Mouse (Mus musculus) gastrocnemius, adult 8-10 months (tissue): ENCODE results near the gene Pak4. TPM values are rescaled to one million over a fixed set of nuclear protein-coding genes. Genes with fewer than 3 reads are reported as not detected.
"Not testable (repeated sequence)": the region's sequence is repeated elsewhere in the genome, so short reads cannot be mapped to it uniquely, and the experiment has no call there.

Experiments
- DNase-seq, 2 experiments: peaks; one replicate each; pipeline ENCODE4 v3.0.0; 2022; ENCODE audit warnings: low spot score in 2 of 2
- total RNA-seq, 4 experiments: library from RNA; stranded (reverse); gene quantifications; 2 replicates each; pipeline ENCODE4 v1.2.4; 2022

The Pak4 gene
- total RNA-seq, 4 experiments from 2014 or later: 1.8 to 3.7 (median 2.9) TPM

DNA sequence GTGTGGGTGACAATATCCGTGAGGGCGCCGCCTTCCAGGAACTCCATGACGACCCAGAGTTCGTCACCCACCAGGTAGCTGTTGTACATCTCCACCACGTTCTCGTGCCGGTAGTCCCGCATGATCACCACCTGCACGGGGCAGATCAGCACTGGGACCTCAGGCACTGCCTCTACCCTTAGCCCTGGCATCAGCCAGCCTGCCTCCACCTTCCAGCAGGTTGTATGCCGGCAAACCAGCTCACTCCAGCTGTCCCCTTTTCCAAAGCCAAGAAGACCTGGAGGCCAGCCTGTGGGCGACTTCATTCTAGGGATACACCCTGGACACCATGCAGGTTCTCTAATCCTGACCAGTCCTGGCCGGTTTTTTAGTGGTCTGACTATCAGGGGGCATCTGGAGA, 35.0 kb downstream of the Pak4 start:
- no peak for DNase-seq

DNA sequence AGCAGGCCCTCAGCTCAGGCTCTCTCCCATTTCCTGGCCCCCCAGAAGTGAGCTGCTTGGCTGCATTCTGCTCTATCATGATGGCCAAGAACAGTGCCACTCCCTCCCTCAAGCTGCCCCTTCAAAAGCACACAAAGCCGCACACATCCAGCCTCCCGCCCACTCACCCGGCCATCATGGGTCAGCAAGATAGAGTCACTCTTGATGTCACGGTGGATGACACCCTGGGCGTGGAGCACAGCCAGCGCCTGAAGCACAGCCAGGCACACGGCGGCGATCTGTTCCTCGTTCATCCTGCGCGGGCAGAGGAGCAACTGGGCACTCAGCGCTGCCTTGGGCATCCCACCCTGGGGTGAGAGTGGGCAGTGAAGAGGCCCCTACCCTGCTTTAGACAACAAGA, 35.6 kb downstream of the Pak4 start:
- DNase-seq: no peak

DNA sequence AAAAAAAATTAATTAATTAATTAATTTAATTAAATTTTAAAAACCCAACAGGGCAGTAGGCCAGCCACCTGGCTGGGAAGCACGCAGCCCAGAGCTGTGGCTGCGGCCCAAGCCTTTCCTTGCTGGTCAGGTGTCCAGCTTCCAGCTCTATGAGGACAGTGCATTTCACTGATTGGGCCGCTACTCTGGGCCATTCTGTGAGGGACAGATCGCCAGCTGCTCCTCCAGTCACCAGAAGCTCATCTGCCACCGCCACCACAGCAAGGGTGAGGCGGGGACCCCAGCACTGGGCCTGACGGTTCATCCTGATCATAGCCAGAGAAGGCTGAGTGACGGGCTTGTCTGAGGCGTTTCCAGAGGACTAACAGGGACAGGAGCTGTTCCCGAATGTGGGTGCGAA, 36.0 kb downstream of the Pak4 start:
- DNase-seq: no peak

DNA sequence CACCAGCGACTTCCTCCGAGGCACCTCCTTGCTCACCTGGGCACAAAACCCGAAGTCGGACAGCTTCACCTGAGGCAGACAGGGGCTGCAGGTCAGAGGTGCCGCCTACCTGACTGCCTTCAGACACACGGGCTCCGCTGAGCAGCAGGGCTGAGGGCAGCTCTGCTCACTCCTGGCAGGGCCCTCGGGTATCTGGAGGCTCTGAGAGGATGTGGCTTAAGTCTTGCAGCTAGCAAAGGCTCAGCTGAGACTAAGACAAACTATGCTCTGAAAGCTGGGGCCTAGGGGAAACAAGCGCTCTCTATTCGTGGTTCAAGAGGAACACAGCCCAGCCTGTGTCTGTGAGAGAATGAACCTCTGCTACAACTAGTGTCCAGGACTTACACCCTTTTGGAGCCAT, 37.1 kb downstream of the Pak4 start:
- no peak for DNase-seq

DNA sequence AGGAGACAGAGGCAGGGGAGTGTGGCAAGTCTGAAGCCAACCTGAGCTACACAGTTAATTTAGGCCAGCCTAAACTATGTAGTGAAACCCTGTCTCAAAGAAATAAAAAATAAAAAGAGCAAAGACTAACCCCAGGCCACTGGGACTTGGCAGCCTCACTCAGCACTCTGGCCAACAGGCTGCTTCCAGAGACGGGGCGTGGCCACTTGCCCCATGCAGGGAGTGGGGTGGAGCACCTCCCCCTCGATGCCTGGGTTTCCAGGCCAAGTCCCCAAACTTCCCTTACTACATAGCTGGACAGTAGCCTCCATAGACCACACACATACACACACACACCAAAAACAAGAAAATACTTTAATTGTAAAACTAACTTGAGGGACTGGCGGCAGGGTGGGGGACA, 39.5 kb downstream of the Pak4 start:
- peak; percentile 48 to 64 for DNase-seq

DNA sequence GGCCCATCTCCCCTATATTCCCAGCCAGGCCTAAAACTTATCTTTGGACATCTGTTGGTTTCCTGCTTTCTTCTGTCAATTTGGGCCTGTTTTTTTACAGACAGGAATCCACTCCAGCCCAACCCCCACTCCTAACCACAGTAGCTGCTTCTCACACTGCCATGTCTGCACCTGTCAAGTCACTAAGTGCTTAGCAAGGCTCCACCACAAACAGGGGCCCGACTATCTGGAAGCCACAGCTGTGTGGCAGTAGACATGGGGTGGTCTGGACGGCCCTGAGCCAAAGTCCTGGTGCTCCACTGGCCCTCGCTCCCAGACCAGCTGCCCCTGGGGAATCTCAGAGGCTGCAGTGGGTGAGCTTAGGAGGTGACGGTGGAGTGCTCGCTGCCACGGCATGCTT, 40.3 kb downstream of the Pak4 start:
- DNase-seq: no peak

DNA sequence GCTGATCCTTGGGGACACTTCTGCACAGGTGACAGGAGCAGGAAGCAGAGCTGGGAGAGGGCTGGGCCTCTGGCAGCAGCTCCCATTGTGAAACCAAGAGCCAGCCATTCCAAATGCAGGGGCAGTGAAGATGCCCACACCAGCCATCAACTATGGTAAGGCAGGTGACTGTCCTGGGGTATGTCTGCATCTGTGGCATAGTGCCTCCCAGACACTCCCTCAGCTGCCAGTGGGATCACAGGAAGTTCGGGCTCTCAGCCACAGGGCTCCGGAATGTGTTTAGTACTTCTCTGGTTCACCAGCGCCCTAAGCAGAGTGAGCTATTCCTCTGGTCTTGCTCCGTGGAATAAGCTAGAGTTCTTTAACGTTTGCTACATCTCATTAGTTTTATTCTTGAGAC, 40.9 kb downstream of the Pak4 start:
- no peak for DNase-seq

DNA sequence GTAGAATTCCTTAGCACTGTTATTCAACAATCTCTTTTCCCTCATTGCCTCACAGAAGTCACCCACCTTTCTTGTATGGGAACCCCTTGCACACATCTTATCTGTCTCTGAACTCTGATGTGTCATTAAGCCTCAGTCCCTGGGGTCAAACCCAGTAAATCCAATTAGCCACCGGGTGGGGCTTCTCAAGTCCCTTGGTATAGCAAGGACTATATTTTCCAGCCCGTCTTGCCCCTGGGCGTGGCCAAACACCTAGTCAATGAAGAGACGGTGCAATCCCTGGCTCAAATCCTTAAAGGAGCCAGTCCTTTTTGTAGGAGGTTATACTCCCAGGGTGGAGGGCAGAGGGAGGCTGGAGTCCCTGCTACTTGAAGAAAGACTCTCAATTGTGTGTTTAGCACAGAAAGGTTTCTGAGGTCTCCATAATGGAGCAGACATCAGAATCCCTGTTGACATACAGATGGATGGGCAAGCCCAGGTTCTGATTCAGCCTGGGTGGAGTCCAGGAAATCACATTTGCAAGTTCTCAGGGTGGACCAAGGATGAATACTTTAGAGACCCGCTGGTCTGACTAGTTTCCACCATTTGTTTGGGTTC, 41.9 kb downstream of the Pak4 start:
- DNase-seq: no peak

DNA sequence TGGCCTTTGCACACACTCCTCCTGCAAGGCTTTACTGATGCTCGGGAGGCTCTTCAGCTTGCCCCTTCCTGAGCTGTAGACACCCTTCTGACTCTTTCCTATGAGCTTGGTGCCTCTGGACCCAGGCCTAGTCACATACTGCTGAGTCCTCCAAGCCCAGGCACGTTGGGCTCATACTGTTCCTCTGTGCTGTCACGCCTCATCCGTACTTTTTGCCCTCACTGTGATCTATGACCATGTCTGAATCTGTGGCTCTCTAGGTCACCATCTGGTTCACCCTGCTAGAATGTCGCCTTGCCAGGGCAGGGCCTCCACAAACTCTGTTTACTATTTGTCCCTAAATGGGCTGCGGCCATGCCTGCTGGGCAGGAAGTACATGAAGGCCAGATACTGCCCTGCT, 44.9 kb downstream of the Pak4 start:
- DNase-seq: no peak

DNA sequence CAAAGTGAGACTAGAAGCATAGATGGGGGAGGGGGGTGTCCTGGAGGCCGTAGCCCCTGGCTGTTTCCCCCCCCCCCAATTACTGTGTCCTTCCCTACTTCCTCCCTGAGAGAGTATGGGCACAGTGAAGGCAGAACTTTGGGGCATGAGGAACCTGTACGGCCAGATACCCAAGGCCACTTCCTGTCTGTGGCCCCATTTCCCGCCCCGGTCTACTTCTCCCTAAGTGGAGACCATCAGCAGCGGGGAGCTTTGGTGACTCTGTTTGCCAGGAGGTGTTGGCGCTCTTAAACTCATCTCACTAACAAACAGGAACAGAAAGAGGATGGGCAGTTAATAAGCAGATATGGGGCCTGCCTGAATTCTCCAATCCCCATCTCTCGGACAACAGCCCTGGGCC, 50.4 kb downstream of the Pak4 start:
- no peak for DNase-seq

DNA sequence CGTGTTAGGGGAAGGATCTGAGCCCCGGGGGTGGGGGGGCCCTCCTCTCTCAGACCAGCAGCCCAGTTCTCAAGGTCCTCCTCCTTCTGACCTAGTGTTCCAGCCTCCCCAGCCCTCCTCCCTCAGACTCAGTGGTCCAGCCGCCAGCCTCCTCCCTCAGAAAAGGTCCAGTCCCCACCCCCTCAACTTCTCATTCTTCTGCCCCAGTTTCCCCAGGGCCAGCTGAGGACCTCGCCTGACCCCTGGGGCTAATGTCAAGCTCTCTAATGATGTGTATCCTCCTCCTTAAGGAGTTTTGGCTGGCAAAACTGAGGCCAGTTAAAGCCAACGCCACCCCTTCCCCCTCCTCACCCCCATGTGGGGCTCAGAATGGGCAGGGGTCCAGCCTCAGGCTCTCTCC, 50.8 kb downstream of the Pak4 start, which contains the start of gene Nccrp1:
Nccrp1 (minus strand) TSS at position 101 of the 400 bp plus-strand sequence.
- DNase-seq: no peak

DNA sequence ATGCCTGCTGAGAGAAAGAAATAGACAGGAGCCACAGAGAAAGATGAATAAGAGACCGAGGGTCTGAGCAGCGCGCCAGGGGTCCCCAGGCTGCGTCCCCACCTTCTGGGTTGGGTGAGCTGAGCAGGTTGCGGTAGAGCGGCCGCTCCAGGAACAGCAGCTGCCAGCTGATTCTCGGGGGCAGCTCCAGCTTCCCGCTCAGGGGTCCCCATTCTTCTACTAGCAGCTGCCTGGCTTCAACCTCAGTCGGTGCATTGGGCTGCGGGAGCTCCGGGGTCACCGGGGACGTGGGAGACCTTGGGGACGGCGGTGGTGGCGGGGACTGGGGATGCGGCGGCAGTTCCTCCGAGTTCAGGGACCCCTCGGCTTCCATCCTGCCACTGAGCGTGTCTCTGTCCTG, 51.3 kb downstream of the Pak4 start:
- no peak for DNase-seq

DNA sequence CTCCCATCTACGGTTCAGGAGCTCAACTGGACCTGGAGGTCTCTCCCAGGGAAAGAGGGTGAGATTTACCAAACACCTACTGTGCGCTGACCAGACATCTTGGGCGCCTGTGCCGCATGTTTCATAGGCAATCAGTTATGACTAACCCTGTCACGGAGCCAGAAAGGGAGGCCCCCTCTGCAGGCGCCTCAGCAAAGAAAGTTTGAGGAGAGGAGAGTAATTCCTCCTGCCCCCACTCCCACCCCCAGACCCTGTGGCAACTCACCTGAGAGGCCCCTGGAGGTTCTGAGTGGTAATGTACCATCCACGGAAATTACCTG, 52.1 kb downstream of the Pak4 start:
- no peak for DNase-seq

DNA sequence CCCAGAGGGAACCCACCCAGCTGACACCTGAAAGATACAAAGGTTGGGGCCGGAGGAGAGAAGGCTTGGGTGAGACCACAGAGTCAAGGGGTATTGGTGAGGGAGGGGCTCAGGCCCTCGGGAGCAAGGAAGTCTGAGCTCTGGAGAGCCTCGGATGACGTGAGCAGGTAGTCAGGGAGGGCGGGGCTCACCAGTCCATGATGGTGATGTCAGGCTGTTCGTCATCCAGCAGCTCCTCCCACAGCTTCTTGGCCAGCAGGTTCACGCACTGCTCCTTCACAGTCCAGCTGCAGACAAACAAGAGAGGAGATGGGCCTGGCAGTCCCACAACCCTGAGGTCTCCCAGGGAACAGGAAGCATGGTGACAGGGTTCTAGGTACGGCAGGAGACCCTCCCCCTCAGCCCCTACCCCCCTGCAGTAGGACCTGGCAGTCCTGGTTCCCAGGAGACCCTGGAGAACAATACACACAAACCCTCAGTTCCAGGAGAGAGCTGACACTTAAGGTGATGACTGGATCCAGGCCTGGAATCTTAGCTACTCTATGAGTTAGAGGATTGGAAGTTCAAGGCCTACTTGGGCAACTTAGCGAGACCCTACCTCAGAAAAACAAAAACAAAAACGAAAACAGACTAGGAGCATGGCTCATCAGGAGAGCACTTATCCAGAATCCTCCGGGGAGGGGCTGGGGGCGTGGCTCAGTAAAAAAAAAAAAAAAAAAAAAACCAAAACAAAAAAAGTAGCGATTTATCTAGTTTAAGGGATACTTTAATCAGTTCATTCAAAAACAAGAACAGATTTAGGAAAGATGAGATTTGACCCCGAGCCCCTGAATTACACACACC, 52.7 kb downstream of the Pak4 start:
- no peak for DNase-seq

DNA sequence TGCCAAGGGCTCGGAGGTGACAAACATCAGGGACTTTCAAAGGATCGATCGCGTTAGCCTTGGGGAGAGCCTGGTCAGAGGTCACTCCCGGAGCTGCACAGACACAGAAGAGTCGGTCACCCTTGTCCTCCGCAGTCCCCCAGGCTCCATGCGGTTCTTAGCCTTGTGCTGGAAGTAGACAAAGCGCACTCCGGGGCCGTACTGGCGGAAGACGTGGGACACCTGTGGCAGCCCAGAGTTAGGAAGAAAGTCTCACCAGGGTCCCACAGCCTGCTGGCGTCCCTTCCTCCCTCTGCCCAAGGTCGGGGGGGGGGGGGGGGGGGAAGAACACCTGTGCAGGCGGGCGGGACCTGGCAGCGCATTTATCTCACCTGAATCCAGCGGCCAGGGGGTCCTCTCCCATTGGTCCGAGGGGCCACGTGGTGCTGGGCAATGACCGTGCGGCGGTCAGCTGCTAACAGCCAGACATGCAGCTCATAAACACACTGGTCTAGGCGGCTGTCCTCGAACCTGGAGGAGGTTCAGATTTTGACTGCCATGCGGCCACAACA, 53.9 kb downstream of the Pak4 start:
- no peak for DNase-seq

DNA sequence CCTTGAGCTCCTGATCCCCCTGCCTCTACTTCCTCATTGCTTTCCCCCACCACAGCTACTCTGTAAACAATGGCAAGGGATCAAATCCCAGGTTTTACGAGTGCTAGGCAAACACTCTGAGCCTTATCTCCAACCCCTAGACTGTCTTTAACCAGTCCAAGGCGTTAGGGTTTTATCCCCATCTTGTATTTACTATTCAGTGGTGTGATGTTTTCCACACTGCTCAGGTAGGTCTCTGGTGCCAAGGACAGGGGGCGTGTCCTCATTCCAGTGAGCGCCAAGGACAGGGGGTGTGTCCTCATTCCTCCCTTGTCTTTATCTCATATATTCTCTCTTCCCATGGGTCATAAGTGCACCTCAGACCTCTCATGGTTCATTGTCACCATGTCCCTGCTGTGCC, 57.5 kb downstream of the Pak4 start, which contains the start of gene Sycn:
Sycn (plus strand) TSS at position 360 of the 400 bp plus-strand sequence.
- no peak for DNase-seq

DNA sequence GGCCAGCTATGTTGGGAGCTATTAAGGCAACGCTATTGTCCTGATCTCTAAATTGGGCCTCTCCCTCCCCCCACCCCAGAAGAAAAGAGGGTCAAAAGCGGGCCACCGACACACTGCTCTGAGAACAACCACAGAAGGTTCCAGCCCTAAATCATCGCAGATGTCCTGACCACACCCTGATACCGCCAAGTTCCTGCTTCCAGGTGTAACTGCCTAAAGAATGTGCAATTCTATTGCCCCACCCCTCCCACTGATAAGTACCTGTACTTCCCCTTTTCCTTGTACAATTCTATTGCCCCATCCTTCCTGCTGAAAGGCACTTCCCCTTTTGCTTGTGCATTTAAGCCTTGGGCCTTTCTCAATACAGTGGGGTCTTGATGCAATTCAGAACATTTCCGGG, 59.1 kb downstream of the Pak4 start:
- not testable (repeated sequence) for DNase-seq

DNA sequence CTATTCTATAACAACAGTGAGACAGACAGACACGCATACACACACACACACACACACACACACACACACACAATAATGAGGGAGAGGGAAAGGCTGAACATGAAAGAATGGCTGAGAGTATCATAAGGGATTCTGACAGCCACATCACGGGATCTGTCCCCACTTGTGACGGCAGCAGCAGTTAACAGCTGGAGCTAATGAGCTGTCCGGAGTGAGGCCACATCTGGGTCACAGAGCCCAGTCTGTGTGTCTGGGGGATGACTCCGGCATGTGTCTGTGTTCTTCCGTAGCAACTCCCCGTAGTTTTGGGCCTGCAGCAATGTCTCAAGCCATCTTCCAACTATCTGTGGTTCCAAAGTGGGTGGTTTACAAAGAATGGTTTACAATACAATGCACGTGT, 66.0 kb downstream of the Pak4 start:
- DNase-seq: no peak

DNA sequence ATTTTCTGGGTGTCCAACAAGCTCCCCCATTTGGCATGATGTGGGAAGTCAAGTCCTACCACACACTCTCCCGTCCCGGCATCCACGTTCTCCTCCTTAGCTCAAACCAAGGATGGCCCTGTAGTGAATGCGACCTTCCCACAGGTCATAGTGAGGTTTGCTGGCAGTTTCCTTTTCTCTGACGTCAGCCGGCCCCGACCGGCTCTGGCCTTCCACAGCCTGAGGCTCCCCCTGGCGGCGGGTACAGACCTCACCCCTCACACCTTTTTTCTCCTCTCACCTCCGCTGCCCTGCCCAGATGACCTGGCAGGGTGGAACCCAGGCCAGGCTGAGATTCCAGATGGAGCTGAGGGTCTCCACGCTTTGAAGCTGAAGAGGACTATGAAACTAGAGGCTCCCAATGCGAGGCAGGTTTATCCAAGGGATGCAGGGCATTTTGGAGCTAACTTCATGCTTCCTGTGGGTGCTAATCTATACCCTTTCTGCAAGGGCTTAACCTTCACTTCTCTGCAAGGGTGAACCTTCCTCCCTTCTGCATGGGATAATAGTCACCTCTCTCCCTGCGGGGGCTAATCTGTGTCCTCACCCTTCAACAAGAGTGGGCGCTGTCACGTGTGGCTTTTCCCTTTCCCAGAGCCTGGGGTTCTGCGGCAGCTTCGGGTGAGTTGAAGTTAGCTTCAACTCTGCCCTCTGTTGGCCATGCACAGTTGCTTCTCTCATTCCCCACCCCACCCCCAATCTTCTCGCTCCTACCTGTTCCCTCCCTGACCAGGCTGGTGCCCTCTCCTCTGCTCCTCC, 69.9 kb downstream of the Pak4 start:
- peak; percentile 46 to 57 for DNase-seq

DNA sequence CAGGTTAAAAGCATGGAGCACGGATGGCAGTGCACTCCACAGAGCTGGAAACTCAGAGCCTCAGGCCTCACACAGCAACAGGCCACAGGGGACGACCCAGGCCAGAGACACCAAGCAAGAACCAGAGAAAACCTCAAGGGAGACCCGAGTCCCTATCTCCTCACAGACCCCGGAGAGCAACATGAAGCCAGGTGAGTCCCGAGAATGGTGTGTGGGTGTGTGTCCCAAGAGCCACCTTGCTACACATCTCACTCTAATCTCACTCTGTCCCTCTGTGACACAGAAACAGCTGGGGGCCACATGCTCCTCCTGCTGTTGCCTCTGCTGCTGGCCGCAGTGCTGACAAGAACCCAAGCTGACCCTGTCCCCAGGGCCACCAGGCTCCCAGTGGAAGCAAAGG, 75.4 kb downstream of the Pak4 start, which contains the start of gene Ifnl3:
Ifnl3 (plus strand) TSS at position 301 of the 400 bp plus-strand sequence.
- DNase-seq: not testable (repeated sequence)

DNA sequence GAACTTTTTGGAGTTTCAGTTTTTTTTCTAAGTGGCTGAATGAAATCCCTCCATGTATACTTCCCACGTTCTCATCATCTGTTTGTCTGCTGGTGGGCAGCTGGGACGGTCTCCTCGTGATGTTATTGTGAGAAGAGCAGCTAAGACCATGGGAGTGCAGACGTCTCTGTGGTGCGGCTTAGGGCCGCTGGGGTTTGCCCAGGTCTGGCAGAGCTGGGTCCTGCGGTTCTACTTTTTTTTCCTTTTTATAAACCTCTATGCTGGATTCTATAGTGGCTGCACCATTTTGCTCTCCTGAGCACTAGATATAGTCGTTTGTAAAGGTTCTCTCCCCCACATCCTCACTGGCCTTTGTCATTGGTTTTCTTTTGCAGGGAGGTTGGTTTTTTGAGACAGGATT, 86.5 kb downstream of the Pak4 start:
- no peak for DNase-seq

DNA sequence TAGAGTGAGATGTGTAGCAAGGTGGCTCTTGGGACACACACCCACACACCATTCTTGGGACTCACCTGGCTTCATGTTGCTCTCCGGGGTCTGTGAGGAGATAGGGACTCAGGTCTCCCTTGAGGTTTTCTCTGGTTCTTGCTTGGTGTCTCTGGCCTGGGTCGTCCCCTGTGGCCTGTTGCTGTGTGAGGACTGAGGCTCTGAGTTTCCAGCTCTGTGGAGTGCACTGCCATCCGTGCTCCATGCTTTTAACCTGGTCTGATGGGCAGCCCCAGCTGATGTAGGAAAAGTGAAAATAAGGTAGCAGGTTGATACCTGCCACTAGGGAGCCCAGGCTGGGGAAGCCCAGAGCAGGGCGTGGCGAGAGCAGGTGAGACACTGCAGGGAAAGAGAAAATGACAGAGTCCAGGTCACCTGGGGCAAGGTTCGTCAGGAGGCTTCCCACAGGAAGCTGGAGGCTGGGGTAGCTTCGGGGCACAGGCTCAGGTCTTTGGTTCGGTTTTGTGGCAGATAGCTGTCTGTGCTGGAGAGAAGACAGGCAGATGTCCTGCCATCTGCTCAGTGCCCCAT, 87.5 kb downstream of the Pak4 start, which contains the start of gene Ifnl2:
Ifnl2 (minus strand) TSS at position 51 of the 570 bp plus-strand sequence.
- not testable (repeated sequence) for DNase-seq
